Mouse (Mus musculus) midbrain, embryonic 14.5 days (tissue): Measurements from ENCODE around the gene Spag6l. TPM values are rescaled to one million over a fixed set of nuclear protein-coding genes. Genes with fewer than 3 reads are reported as not detected.

Experiments used
- ATAC-seq: fragments of 200-750 bp; cut with Nextera tagmentation; 2 replicates; pipeline ENCODE4 v1.8.0; 2017; ENCODE audit warnings: moderate number of reproducible peaks, moderate library complexity; ENCODE audit not compliant: low FRiP score, low TSS enrichment
- DNase-seq: peaks from one replicate; pipeline ENCODE4 v3.0.0-alpha.2; 2015
- H3K27ac ChIP-seq: fragments of 300-500 bp; sonication (generic); replicated peaks from 2 replicates; pipeline ENCODE4 v1.5.1; 2014; ENCODE audit warnings: mild to moderate bottlenecking, low read depth, low read length, moderate library complexity
- H3K27me3 ChIP-seq: fragments of 300-500 bp; sonication (generic); 2 replicates; pipeline ENCODE4 v1.6.1; 2014; ENCODE audit warnings: low read length, control low read depth, mixed read lengths; ENCODE audit not compliant: control insufficient read depth, insufficient read depth
- H3K36me3 ChIP-seq: fragments of 300-500 bp; sonication (generic); 2 replicates; pipeline ENCODE4 v1.6.1; 2014; ENCODE audit warnings: low read length, control low read depth; ENCODE audit not compliant: control insufficient read depth, insufficient read depth
- H3K4me1 ChIP-seq: fragments of 300-500 bp; sonication (generic); 2 replicates; pipeline ENCODE4 v1.6.1; 2014; ENCODE audit warnings: mild to moderate bottlenecking, antibody characterized with exemption, low read length, control low read depth; ENCODE audit not compliant: control insufficient read depth, insufficient read depth
- H3K4me2 ChIP-seq: fragments of 300-500 bp; sonication (generic); 2 replicates; pipeline ENCODE4 v1.6.1; 2014; ENCODE audit warnings: mild to moderate bottlenecking, low read length, moderate library complexity
- H3K4me3 ChIP-seq: fragments of 300-500 bp; sonication (generic); replicated peaks from 2 replicates; pipeline ENCODE4 v1.5.1; 2014; ENCODE audit warnings: low read depth, low read length
- H3K9ac ChIP-seq: fragments of 300-500 bp; sonication (generic); replicated peaks from 2 replicates; pipeline ENCODE4 v1.6.1; 2014; ENCODE audit warnings: mild to moderate bottlenecking, low read length, moderate library complexity
- H3K9me3 ChIP-seq: fragments of 300-500 bp; sonication (generic); 2 replicates; pipeline ENCODE4 v1.6.1; 2016; ENCODE audit warnings: low read length, control low read depth, mixed read lengths; ENCODE audit not compliant: control insufficient read depth
- WGBS: fragments of 180-500 bp; shearing (Covaris S2); extraction: QIAGEN DNeasy Blood & Tissue Kit; methylation state at CpG from one replicate; pipeline ENCODE4 v1.1.7; 2014; 5-methylcytosine and 5-hydroxymethylcytosine counted together
- polyA plus RNA-seq: library from polyadenylated mRNA; unstranded; fragments of >200 nt; fragmentation: Nextera tagmentation; extraction: Ambion mirVana; gene quantifications from 2 replicates; pipeline ENCODE4 v1.2.1, GENCODE M21; 2014

Gene Spag6l
- polyA plus RNA-seq, 1 experiment from 2014 or later = 18.7 TPM

DNA sequence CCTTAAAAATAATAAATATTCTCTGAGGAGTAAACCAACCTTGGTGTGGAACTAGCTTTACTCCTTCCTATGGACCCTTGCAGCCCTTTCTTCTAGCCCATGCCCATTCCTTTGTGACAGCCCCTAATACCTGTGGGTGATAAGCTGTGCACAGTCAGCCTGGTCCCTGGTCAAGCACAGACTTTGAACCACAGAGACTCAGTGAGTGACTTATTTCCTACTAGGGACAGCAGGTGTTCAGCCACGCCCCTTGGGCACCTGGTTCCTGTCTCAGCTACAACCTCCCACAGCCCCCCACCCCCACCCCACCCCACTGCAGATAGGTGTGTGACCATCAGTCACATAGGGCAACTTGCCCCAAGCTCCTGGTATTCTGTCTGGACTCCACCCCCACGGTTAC, 22.9 kb downstream of the Spag6l start:
- ATAC-seq = no peak

More for the DNA sequence above, 22.9 kb downstream of the Spag6l start:
- DNase-seq = no peak
- Histone ChIP-seq H3K36me3 (no peaks in the 10 kb centered on the region), H3K4me1 (no peaks in the 10 kb centered on the region), H3K27ac (no peak overlapping the region), H3K9me3 (no peaks in the 10 kb centered on the region), H3K27me3 (no peaks in the 10 kb centered on the region), H3K9ac (no peak overlapping the region), H3K4me2 (no peak overlapping the region), H3K4me3 (no peak overlapping the region)
- 76% methylated on average over 2 of the region's 2 CpGs for WGBS

Other genes starting within 250 kb of the Spag6l start
- gene Fgd4, start 228.9 kb downstream of the Spag6l start, polyA plus RNA-seq = 24.3 and 25.5 TPM in 2 replicates
- not detected in 2 replicates for gene Olfr19, start 153.1 kb downstream of the Spag6l start, polyA plus RNA-seq
- not detected in 2 replicates for gene Igll1, start 34.5 kb upstream of the Spag6l start, polyA plus RNA-seq
- gene Top3b, start 41.3 kb upstream of the Spag6l start, polyA plus RNA-seq = 67.5 and 71.9 TPM in 2 replicates
- gene Vpreb1, start 41.4 kb upstream of the Spag6l start, polyA plus RNA-seq = 0.84 and 1.3 TPM in 2 replicates
- 15.5 and 17.4 TPM in 2 replicates for gene Ppm1f, start 67.0 kb upstream of the Spag6l start, polyA plus RNA-seq
- 214 and 219 TPM in 2 replicates for gene Mapk1, start 153.9 kb upstream of the Spag6l start, polyA plus RNA-seq
- 169 and 174 TPM in 2 replicates for gene Ypel1, start 240.2 kb upstream of the Spag6l start, polyA plus RNA-seq